Mouse (Mus musculus): ENCODE measurements around the gene Cfap54.

GRCm38 (mm10) chr10:92790893-92791530, 290.4 kb downstream of the Cfap54 start:
- no peak for TF ChIP-seq POLR2A (IDR thresholded peaks at IDR 0.05; ENCODE audit: low read depth, low read length)
- TF ChIP-seq CTCF (IDR thresholded peaks at IDR 0.05; ENCODE audit: extremely low read depth, insufficient read depth, insufficient read length, insufficient replicate concordance) = no peak

Measured in spleen, adult 2 months (tissue).